ENCODE assay signal across 8 mouse cellular contexts in genomic region chr3:79884761-79885189, GRCm38 (mm10). TPM values are rescaled to one million over a fixed set of nuclear protein-coding genes. Genes with fewer than 3 reads are reported as not detected.
DNase-seq lines count a peak whose midpoint lies in the region; ATAC-seq and TF ChIP-seq lines count a peak whose summit lies in the region.

No protein-coding gene starts in this region.

- peak; percentile 67 for DNase-seq in ZHBTc4 (ENCODE audit: low read depth, low spot score)
- peak; percentile 79 for DNase-seq in heart, postnatal 0 days (ENCODE audit: low spot score)
- DNase-seq in layer of hippocampus, postnatal 10 days (ENCODE audit: low spot score in 2 of 2) = peak; percentile 72 to 80
- peak; percentile 85 for DNase-seq in lung, postnatal 10 days
- peak; percentile 43 for DNase-seq in retina, postnatal 1 day
- DNase-seq in cerebellum, adult 9-10 months = no peak

- peak overlapping the region; percentile 67 for H3K4me3 ChIP-seq in E14TG2a.4 (replicated peaks; ENCODE audit: low read length)
- H3K4me3 ChIP-seq in embryonic facial prominence, embryonic 15.5 days (replicated peaks) = peak overlapping the region; percentile 26
- peak overlapping the region; percentile 66 for H3K4me3 ChIP-seq in heart, postnatal 0 days (ENCODE audit: low read depth, low read length)

- TF ChIP-seq CTCF in E14TG2a.4 (conservative IDR thresholded peaks at IDR 0.05; ENCODE audit: low read length) = peak; percentile 59
- TF ChIP-seq CTCF in heart, postnatal 0 days (IDR thresholded peaks at IDR 0.05; ENCODE audit: low read depth) = peak; percentile 78

- H3K9me3 ChIP-seq in E14TG2a.4 (ENCODE audit: low read length) = no peaks in the 10 kb centered on the region
- H3K9me3 ChIP-seq in embryonic facial prominence, embryonic 15.5 days (replicated peaks) = no peaks in the 10 kb centered on the region
- no peaks in the 10 kb centered on the region for H3K9me3 ChIP-seq in heart, postnatal 0 days (replicated peaks; ENCODE audit: control insufficient read depth, low read length)

- peaks cover 26% of the 10 kb centered on the region for H3K4me1 ChIP-seq in E14TG2a.4 (replicated peaks; ENCODE audit: low read depth, low read length)
- H3K4me1 ChIP-seq in embryonic facial prominence, embryonic 15.5 days = peaks cover 22% of the 10 kb centered on the region
- peaks cover 6% of the 10 kb centered on the region; the same call in 1 of the 2 replicates for H3K4me1 ChIP-seq in heart, postnatal 0 days (ENCODE audit: control insufficient read depth, insufficient read depth)

- no peaks in the 10 kb centered on the region for H3K27me3 ChIP-seq in E14TG2a.4 (ENCODE audit: insufficient read depth, low read length)
- H3K27me3 ChIP-seq in embryonic facial prominence, embryonic 15.5 days = no peaks in the 10 kb centered on the region
- no peaks in the 10 kb centered on the region for H3K27me3 ChIP-seq in heart, postnatal 0 days (ENCODE audit: control insufficient read depth, insufficient read depth, low read length)

- WGBS in embryonic facial prominence, embryonic 15.5 days = 12% methylated on average over 9 of the region's 9 CpGs
- WGBS in heart, postnatal 0 days = under 1% methylated on average over 9 of the region's 9 CpGs

- no peaks in the 10 kb centered on the region for H3K36me3 ChIP-seq in E14TG2a.4 (ENCODE audit: insufficient read depth, low read length)
- H3K36me3 ChIP-seq in embryonic facial prominence, embryonic 15.5 days = no peaks in the 10 kb centered on the region
- H3K36me3 ChIP-seq in heart, postnatal 0 days (replicated peaks; ENCODE audit: control insufficient read depth, insufficient read depth, low read length) = no peaks in the 10 kb centered on the region

- H3K27ac ChIP-seq in embryonic facial prominence, embryonic 15.5 days (replicated peaks) = peak overlapping the region; percentile 28; the same call in 1 of the 2 replicates
- H3K27ac ChIP-seq in heart, postnatal 0 days (ENCODE audit: low read depth) = peak overlapping the region; percentile 89

- no peak overlapping the region for H3K9ac ChIP-seq in embryonic facial prominence, embryonic 15.5 days
- peak overlapping the region; percentile 78 for H3K9ac ChIP-seq in heart, postnatal 0 days (replicated peaks; ENCODE audit: low read depth, low read length)

- ATAC-seq in embryonic facial prominence, embryonic 15.5 days (ENCODE audit: insufficient number of reproducible peaks, low FRiP score, low TSS enrichment, low read depth) = no peak
- peak; percentile 54 for ATAC-seq in heart, postnatal 0 days (ENCODE audit: insufficient read depth, low read depth)

- H3K4me2 ChIP-seq in embryonic facial prominence, embryonic 15.5 days (replicated peaks) = peak overlapping the region; percentile 40
- H3K4me2 ChIP-seq in heart, postnatal 0 days (ENCODE audit: low read depth, low read length) = peak overlapping the region; percentile 80

- TF ChIP-seq EP300 in heart, postnatal 0 days (IDR thresholded peaks at IDR 0.05; ENCODE audit: low read depth) = no peak

RNA-seq across cellular contexts. Expression of gene Fam198b, which starts 0.4 kb away (rescaled TPM):
- 15.6 and 17.2 TPM in 2 replicates for polyA plus RNA-seq in embryonic facial prominence, embryonic 15.5 days (2015; fragmentation: Nextera tagmentation; extraction: Ambion mirVana)
- 110 and 114 TPM in 2 replicates for total RNA-seq in heart, postnatal 0 days (2014; rRNA removed; ENCODE audit: low replicate concordance)
- polyA plus RNA-seq in heart, postnatal 0 days (2015; fragmentation: Nextera tagmentation; extraction: Ambion mirVana) = 45.7 and 51.9 TPM in 2 replicates
- 1 to 10 TPM; 4.9 to 5.7 TPM for total RNA-seq in layer of hippocampus, postnatal 10 days (2021)

RNA-seq across cellular contexts. Expression of gene Tmem144, which starts 32.2 kb away (rescaled TPM):
- 3.2 and 3.8 TPM in 2 replicates for polyA plus RNA-seq in embryonic facial prominence, embryonic 15.5 days (2015; fragmentation: Nextera tagmentation; extraction: Ambion mirVana)
- 7.9 and 15.1 TPM in 2 replicates for total RNA-seq in heart, postnatal 0 days (2014; rRNA removed; ENCODE audit: low replicate concordance)
- polyA plus RNA-seq in heart, postnatal 0 days (2015; fragmentation: Nextera tagmentation; extraction: Ambion mirVana) = 11.3 and 12.2 TPM in 2 replicates
- 10 to 100 TPM in 1 of 2 experiments, 1 to 10 TPM in 1; 8.7 to 10.4 TPM for total RNA-seq in layer of hippocampus, postnatal 10 days (2021)

Comparison
In these comparisons a context has a peak if more than half of its experiments do, and no peak if none do; other contexts are left out.
1. RNA of gene Fam198b, which starts 0.4 kb away (total RNA-seq): 110 to 114 TPM in heart, postnatal 0 days; 4.9 to 5.7 TPM in layer of hippocampus, postnatal 10 days; every median in the first group is over 10 times any median in the second.
2. Peak in every context shown above with its lines, with median percentiles within 50 percentile points of each other: H3K4me3 ChIP-seq.